Mouse (Mus musculus): ENCODE measurements around the gene Btrc. TPM values are rescaled to one million over a fixed set of nuclear protein-coding genes. Genes with fewer than 3 reads are reported as not detected.
"Not testable (repeated sequence)": the region's sequence is repeated elsewhere in the genome, so short reads cannot be mapped to it uniquely, and the experiment has no call there.

Btrc gene
- polyA plus RNA-seq, 1 experiment from 2014 or later, result 55.0 TPM

- no peaks in the 10 kb centered on the region for H3K9me3 ChIP-seq
- peak overlapping the region; percentile 42 for H3K4me3 ChIP-seq
- peaks cover 14% of the 10 kb centered on the region for H3K4me1 ChIP-seq
- H3K36me3 ChIP-seq, result no peaks in the 10 kb centered on the region
- no peak overlapping the region for H3K27ac ChIP-seq
- peak overlapping the region; percentile 73 for H3K4me2 ChIP-seq (replicated peaks)
- WGBS, result 13% methylated on average over 3 of the region's 3 CpGs
- ATAC-seq (ENCODE audit: low FRiP score, low read depth), result no peak
- H3K27me3 ChIP-seq, result peaks cover 78% of the 10 kb centered on the region
- H3K9ac ChIP-seq, result peak overlapping the region; percentile 58; the same call in 1 of the 2 replicates
Measured at GRCm38 (mm10) chr19:45542061-45542460, 178.5 kb downstream of the Btrc start.

GRCm38 (mm10) chr19:45544152-45544924 lies 180.8 kb downstream of the Btrc start:
- peak overlapping the region; percentile 86 for H3K4me2 ChIP-seq (replicated peaks)
- WGBS, result 2% methylated on average over 22 of the region's 26 CpGs
- no peak overlapping the region for H3K27ac ChIP-seq
- peaks cover 19% of the 10 kb centered on the region for H3K4me1 ChIP-seq
- ATAC-seq (ENCODE audit: low FRiP score, low read depth), result no peak
- H3K27me3 ChIP-seq, result peaks cover 83% of the 10 kb centered on the region
- no peaks in the 10 kb centered on the region for H3K9me3 ChIP-seq
- H3K9ac ChIP-seq, result peak overlapping the region; percentile 57
- H3K36me3 ChIP-seq, result no peaks in the 10 kb centered on the region
- H3K4me3 ChIP-seq, result peak overlapping the region; percentile 44

- Histone ChIP-seq H3K36me3 (no peaks in the 10 kb centered on the region), H3K27me3 (peaks cover 83% of the 10 kb centered on the region), H3K27ac (no peak overlapping the region), H3K4me3 (peak overlapping the region; percentile 44), H3K9me3 (no peaks in the 10 kb centered on the region), H3K4me2 (replicated peaks) (peak overlapping the region; percentile 86), H3K4me1 (peaks cover 19% of the 10 kb centered on the region), H3K9ac (peak overlapping the region; percentile 57)
- under 1% methylated on average over 30 of the region's 30 CpGs for WGBS
- ATAC-seq (ENCODE audit: low FRiP score, low read depth), result peak; percentile 64
Measured at GRCm38 (mm10) chr19:45544925-45545321, 181.4 kb downstream of the Btrc start.

- H3K36me3 ChIP-seq; H3K4me3 ChIP-seq; H3K9ac ChIP-seq; ATAC-seq (ENCODE audit: low FRiP score, low read depth); H3K27ac ChIP-seq; H3K4me2 ChIP-seq (replicated peaks); H3K9me3 ChIP-seq: not testable (repeated sequence)
- Histone ChIP-seq H3K27me3 (peaks cover 53% of the 10 kb centered on the region), H3K4me1 (peaks cover 20% of the 10 kb centered on the region)
Measured at GRCm38 (mm10) chr19:45548196-45548595, 184.7 kb downstream of the Btrc start.

GRCm38 (mm10) chr19:45549128-45549915 lies 185.8 kb downstream of the Btrc start:
- H3K4me1 ChIP-seq, result peaks cover 20% of the 10 kb centered on the region
- no peak overlapping the region for H3K4me2 ChIP-seq (replicated peaks)
- H3K9ac ChIP-seq, result 0 out of 2 replicates have a peak overlapping the region, but pooled peaks have one; percentile 25
- no peak for ATAC-seq (ENCODE audit: low FRiP score, low read depth)
- no peaks in the 10 kb centered on the region for H3K9me3 ChIP-seq
- WGBS, result 56% methylated on average over 23 of the region's 23 CpGs
- peaks cover 43% of the 10 kb centered on the region for H3K27me3 ChIP-seq
- peaks cover 20% of the 10 kb centered on the region for H3K36me3 ChIP-seq
- H3K27ac ChIP-seq, result no peak overlapping the region
- no peak overlapping the region for H3K4me3 ChIP-seq

GRCm38 (mm10) chr19:45549948-45550347 lies 186.4 kb downstream of the Btrc start:
- Histone ChIP-seq H3K9ac (no peak overlapping the region), H3K4me1 (peaks cover 16% of the 10 kb centered on the region)
- 80% methylated on average over 4 of the region's 4 CpGs for WGBS

GRCm38 (mm10) chr19:45552187-45552586 lies 188.7 kb downstream of the Btrc start:
- Histone ChIP-seq H3K9me3 (no peaks in the 10 kb centered on the region), H3K4me1 (peaks cover 16% of the 10 kb centered on the region), H3K27ac (peak overlapping the region; percentile 1; the same call in 1 of the 2 replicates), H3K36me3 (peaks cover 42% of the 10 kb centered on the region), H3K27me3 (peaks cover 21% of the 10 kb centered on the region), H3K4me2 (replicated peaks) (no peak overlapping the region), H3K9ac (no peak overlapping the region), H3K4me3 (no peak overlapping the region)
- ATAC-seq (ENCODE audit: low FRiP score, low read depth), result peak; percentile 68
- WGBS, result 31% methylated on average over 6 of the region's 6 CpGs

More at GRCm38 (mm10) chr19:45549948-45550347, 186.4 kb downstream of the Btrc start:
- peaks cover 38% of the 10 kb centered on the region for H3K27me3 ChIP-seq
- no peak overlapping the region for H3K4me3 ChIP-seq
- H3K4me2 ChIP-seq (replicated peaks), result no peak overlapping the region
- peaks cover 26% of the 10 kb centered on the region for H3K36me3 ChIP-seq
- no peak for ATAC-seq (ENCODE audit: low FRiP score, low read depth)
- no peak overlapping the region for H3K27ac ChIP-seq
- no peaks in the 10 kb centered on the region for H3K9me3 ChIP-seq

GRCm38 (mm10) chr19:45554136-45554535 lies 190.6 kb downstream of the Btrc start:
- WGBS, result 95% methylated on average over 11 of the region's 11 CpGs
- peaks cover 51% of the 10 kb centered on the region for H3K36me3 ChIP-seq

GRCm38 (mm10) chr19:45560153-45560890 lies 196.8 kb downstream of the Btrc start, which contains the start of the genes Poll and Gm17018:
Gene Poll, minus strand, starts transcription at chr19:45560531.
Gene Gm17018, plus strand, starts transcription at chr19:45560615.
- whole genome bisulfite sequencing, result under 1% methylated on average over 35 of the region's 35 CpGs
- Histone ChIP-seq H3K27me3 (no peaks in the 10 kb centered on the region), H3K36me3 (peaks cover 22% of the 10 kb centered on the region), H3K4me1 (peaks cover 25% of the 10 kb centered on the region), H3K4me3 (peak within 1 kb of the TSS; percentile 60), H3K9ac (peak within 1 kb of the TSS; percentile 76), H3K27ac (peak within 1 kb of the TSS; percentile 56), H3K4me2 (replicated peaks) (peak within 1 kb of the TSS; percentile 83), H3K9me3 (no peaks in the 10 kb centered on the region)
- ATAC-seq (ENCODE audit: low FRiP score, low read depth), result peak; percentile 88

More at GRCm38 (mm10) chr19:45554136-45554535, 190.6 kb downstream of the Btrc start:
- Histone ChIP-seq H3K4me2 (replicated peaks) (no peak overlapping the region), H3K27me3 (peaks cover 10% of the 10 kb centered on the region), H3K4me3 (no peak overlapping the region), H3K9me3 (no peaks in the 10 kb centered on the region), H3K4me1 (peaks cover 11% of the 10 kb centered on the region; the same call in 1 of the 2 replicates), H3K9ac (no peak overlapping the region), H3K27ac (no peak overlapping the region)
- ATAC-seq (ENCODE audit: low FRiP score, low read depth), result no peak

- no peaks in the 10 kb centered on the region for H3K36me3 ChIP-seq
- H3K4me3 ChIP-seq, result no peak overlapping the region
- no peaks in the 10 kb centered on the region for H3K27me3 ChIP-seq
- peak overlapping the region; percentile 12; the same call in 1 of the 2 replicates for H3K27ac ChIP-seq
- peaks cover 67% of the 10 kb centered on the region for H3K4me1 ChIP-seq
- H3K4me2 ChIP-seq (replicated peaks), result peak overlapping the region; percentile 15
- 29% methylated on average over 15 of the region's 15 CpGs for WGBS
- no peaks in the 10 kb centered on the region for H3K9me3 ChIP-seq
- ATAC-seq (ENCODE audit: low FRiP score, low read depth), result peak; percentile 46; the same call in 1 of the 2 replicates
- no peak overlapping the region for H3K9ac ChIP-seq
Measured at GRCm38 (mm10) chr19:45565925-45566715, 202.6 kb downstream of the Btrc start.

- peak overlapping the region; percentile 39 for H3K9ac ChIP-seq
- H3K4me2 ChIP-seq (replicated peaks), result 0 out of 2 replicates have a peak overlapping the region, but pooled peaks have one; percentile 16
- no peak overlapping the region for H3K4me3 ChIP-seq
- 28% methylated on average over 14 of the region's 14 CpGs for WGBS
- peaks cover 64% of the 10 kb centered on the region for H3K4me1 ChIP-seq
- H3K27ac ChIP-seq, result no peak overlapping the region
- no peaks in the 10 kb centered on the region for H3K9me3 ChIP-seq
- no peak for ATAC-seq (ENCODE audit: low FRiP score, low read depth)
- peaks cover 8% of the 10 kb centered on the region for H3K36me3 ChIP-seq
- no peaks in the 10 kb centered on the region for H3K27me3 ChIP-seq
Measured at GRCm38 (mm10) chr19:45567367-45567766, 203.8 kb downstream of the Btrc start.

Measured in limb, embryonic 13.5 days (tissue).